Mouse (Mus musculus) liver, postnatal 0 days (tissue): ENCODE measurements around the gene Prkra.

ENCODE experiments used
- CTCF ChIP-seq: sonication (generic); IDR thresholded peaks from 2 replicates; pipeline ENCODE4 v1.5.1; 2016; ENCODE audit warnings: antibody characterized with exemption, low read depth
- EP300 ChIP-seq: IDR thresholded peaks from 2 replicates; pipeline ENCODE4 v1.6.1; 2016; ENCODE audit warnings: antibody characterized with exemption, low read depth, mild to moderate bottlenecking

DNA sequence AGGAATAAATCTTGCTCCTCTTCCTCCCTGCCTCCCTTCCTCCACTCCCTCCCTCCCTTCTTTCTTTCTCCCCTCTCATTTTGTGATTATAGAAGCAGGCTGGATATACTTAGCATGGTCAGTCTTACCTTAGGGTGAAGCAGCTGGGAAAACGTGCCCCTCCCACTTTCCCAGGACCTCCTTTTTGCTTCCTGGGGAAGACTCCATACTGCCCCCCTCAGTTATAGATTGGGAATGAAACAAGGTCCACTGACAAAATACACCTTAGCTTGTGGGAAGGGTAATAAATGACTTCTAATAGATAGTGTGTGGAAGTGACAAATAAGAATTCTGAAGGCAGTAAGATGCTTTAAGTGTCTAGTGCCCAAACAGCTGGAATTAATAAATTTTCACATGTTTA is 8.2 kb upstream of the Prkra start:
- TF ChIP-seq CTCF = no peak; the same call in 1 of the 2 replicates
- TF ChIP-seq EP300 = no peak
